Mouse (Mus musculus) liver, postnatal 0 days (tissue): ENCODE data around the gene Asb8. TPM values are rescaled to one million over a fixed set of nuclear protein-coding genes. Genes with fewer than 3 reads are reported as not detected.
A peak's percentile ranks its signal among the peaks of the same experiment; 100 is the strongest.

ENCODE experiments used
- ATAC-seq: fragments of 200-750 bp; cut with Nextera tagmentation; 2 replicates; pipeline ENCODE4 v1.8.0; 2017; ENCODE audit warnings: mild to moderate bottlenecking, moderate library complexity
- DNase-seq: peaks from one replicate; pipeline ENCODE4 v3.0.0-alpha.2; 2016
- H3K27ac ChIP-seq: fragments of 300-500 bp; sonication (generic); 2 replicates; pipeline ENCODE4 v1.5.1; 2014; ENCODE audit warnings: antibody characterized with exemption, moderate library complexity, mild to moderate bottlenecking, low read depth
- H3K27me3 ChIP-seq: fragments of 300-500 bp; sonication (generic); 2 replicates; pipeline ENCODE4 v1.6.1; 2014; ENCODE audit warnings: low read length, control low read depth, mixed read lengths; ENCODE audit not compliant: insufficient read depth
- H3K36me3 ChIP-seq: fragments of 300-500 bp; sonication (generic); replicated peaks from 2 replicates; pipeline ENCODE4 v1.6.1; 2014; ENCODE audit warnings: mild to moderate bottlenecking, control low read depth, low read length, moderate library complexity, mixed read lengths; ENCODE audit not compliant: insufficient read depth
- H3K4me1 ChIP-seq: fragments of 300-500 bp; sonication (generic); 2 replicates; pipeline ENCODE4 v1.6.1; 2014; ENCODE audit warnings: antibody characterized with exemption, mild to moderate bottlenecking, control low read depth; ENCODE audit not compliant: insufficient read depth
- H3K4me2 ChIP-seq: fragments of 300-500 bp; sonication (generic); 2 replicates; pipeline ENCODE4 v1.6.1; 2014; ENCODE audit warnings: low read depth, mild to moderate bottlenecking, low read length, moderate library complexity, mixed read lengths
- H3K4me3 ChIP-seq: fragments of 300-500 bp; sonication (generic); 2 replicates; pipeline ENCODE4 v1.5.1; 2014; ENCODE audit warnings: low read depth, low read length
- H3K9ac ChIP-seq: fragments of 300-500 bp; sonication (generic); replicated peaks from 2 replicates; pipeline ENCODE4 v1.6.1; 2014; ENCODE audit warnings: mild to moderate bottlenecking, moderate library complexity
- H3K9me3 ChIP-seq: fragments of 300-500 bp; sonication (generic); 2 replicates; pipeline ENCODE4 v1.6.1; 2016; ENCODE audit warnings: mild to moderate bottlenecking, control low read depth, low read length, mixed read lengths
- CTCF ChIP-seq: sonication (generic); IDR thresholded peaks from 2 replicates; pipeline ENCODE4 v1.5.1; 2016; ENCODE audit warnings: antibody characterized with exemption, low read depth
- EP300 ChIP-seq: IDR thresholded peaks from 2 replicates; pipeline ENCODE4 v1.6.1; 2016; ENCODE audit warnings: antibody characterized with exemption, low read depth, mild to moderate bottlenecking
- WGBS: fragments of 180-500 bp; shearing (Covaris S2); extraction: QIAGEN DNeasy Blood & Tissue Kit; methylation state at CpG from one replicate; pipeline ENCODE4 v1.1.7; 2014; ENCODE audit not compliant: insufficient replicate concordance; 5-methylcytosine and 5-hydroxymethylcytosine counted together
- polyA plus RNA-seq: library from polyadenylated mRNA; unstranded; fragments of >200 nt; fragmentation: Nextera tagmentation; extraction: Ambion mirVana; gene quantifications from 2 replicates; pipeline ENCODE4 v1.2.1, GENCODE M21; 2015

The Asb8 gene
- polyA plus RNA-seq, 1 experiment from 2014 or later: 24.1 TPM

DNA sequence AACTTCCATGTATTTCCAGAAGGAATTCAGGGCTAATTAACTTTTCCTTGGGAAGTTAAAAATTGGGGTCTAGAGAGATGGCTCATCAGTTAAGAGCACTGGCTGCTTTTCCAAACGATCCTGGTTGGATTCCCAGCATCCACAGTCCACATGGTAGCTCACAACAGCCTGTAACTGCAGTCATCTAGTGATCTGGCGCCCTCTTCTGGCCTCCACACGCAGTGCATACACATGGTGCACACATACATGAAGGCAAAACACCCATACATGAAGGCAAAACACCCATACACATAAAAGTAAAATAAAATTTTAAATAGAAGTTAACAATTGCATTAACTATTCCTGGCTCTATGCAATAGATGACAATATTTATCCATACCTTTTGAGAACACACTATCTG lies 68.5 kb downstream of the Asb8 start:
- peak; percentile 40 for DNase-seq
- WGBS: 58% methylated on average over 3 of the region's 3 CpGs

GRCm38 (mm10) chr15:98094905-98095304 lies 70.5 kb downstream of the Asb8 start:
- no peaks in the 10 kb centered on the region for H3K27me3 ChIP-seq
- H3K36me3 ChIP-seq: no peaks in the 10 kb centered on the region
- no peak overlapping the region for H3K27ac ChIP-seq
- H3K4me1 ChIP-seq: peaks cover 8% of the 10 kb centered on the region; the same call in 1 of the 2 replicates
- DNase-seq: no peak
- no peak for ATAC-seq
- H3K4me3 ChIP-seq: no peak overlapping the region
- no peak for TF ChIP-seq EP300
- TF ChIP-seq CTCF: no peak
- H3K9me3 ChIP-seq: no peaks in the 10 kb centered on the region
- no peak overlapping the region for H3K9ac ChIP-seq
- 89% methylated on average over 12 of the region's 12 CpGs for WGBS
- H3K4me2 ChIP-seq: no peak overlapping the region

More for the DNA sequence above, 68.5 kb downstream of the Asb8 start:
- no peak overlapping the region for H3K4me2 ChIP-seq
- H3K4me1 ChIP-seq: peaks cover 4% of the 10 kb centered on the region; the same call in 1 of the 2 replicates
- no peak overlapping the region for H3K27ac ChIP-seq
- no peak overlapping the region for H3K9ac ChIP-seq
- TF ChIP-seq CTCF (peak; percentile 60), EP300 (no peak)
- ATAC-seq: no peak
- no peaks in the 10 kb centered on the region for H3K9me3 ChIP-seq
- H3K36me3 ChIP-seq: no peaks in the 10 kb centered on the region
- H3K27me3 ChIP-seq: no peaks in the 10 kb centered on the region
- H3K4me3 ChIP-seq: no peak overlapping the region

DNA sequence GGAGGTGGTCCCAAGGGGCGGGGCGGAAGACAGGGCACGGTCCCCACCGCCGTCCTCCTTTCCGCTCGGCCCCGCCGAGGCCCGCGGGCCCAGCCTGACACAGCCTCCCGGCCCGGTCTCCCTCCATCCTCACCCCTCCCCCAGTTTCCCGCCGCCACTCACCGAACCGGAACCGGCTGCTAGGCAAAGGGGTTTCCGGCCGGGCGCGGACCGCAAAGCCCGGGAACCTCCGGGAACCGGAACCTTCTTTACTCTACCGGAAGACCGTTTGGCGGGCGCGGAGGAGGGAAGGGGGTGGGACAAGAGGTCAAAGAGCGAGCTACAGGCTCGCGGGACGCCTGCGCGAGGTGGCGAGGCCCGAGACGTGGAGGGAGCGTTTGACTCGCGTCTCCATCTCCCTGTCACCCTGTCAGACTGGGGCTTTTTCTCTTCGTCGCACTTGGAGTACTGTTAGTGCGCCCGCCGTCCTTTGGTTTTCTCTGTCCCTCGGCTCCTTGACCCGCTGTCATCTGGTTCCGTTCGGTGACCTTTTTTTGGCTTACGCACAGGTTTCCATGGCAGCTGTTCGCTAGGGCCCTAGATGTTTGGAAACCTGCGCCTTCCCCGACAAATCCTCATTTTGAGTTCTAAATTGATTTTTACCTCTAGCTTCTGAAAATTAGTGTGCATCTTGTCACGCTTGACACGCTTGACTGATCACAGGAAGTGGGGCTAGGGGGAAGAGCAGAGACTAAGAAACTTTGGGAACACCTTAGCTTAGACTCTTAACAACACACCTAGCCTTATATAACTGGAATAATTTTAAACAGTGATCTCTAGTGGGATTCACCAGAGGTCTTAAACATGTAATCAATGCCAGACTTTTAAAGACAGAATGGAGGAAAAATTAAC lies 72.1 kb downstream of the Asb8 start, which contains the start of gene Senp1:
Gene Senp1, minus strand, starts transcription at position 624 of the 891 bp plus-strand sequence.
- peak within 1 kb of the TSS; percentile 77 for H3K4me2 ChIP-seq
- no peaks in the 10 kb centered on the region for H3K27me3 ChIP-seq
- peaks cover 8% of the 10 kb centered on the region; the same call in 1 of the 2 replicates for H3K4me1 ChIP-seq
- peak within 1 kb of the TSS; percentile 97 for H3K9ac ChIP-seq
- H3K4me3 ChIP-seq: peak within 1 kb of the TSS; percentile 99
- no peaks in the 10 kb centered on the region for H3K9me3 ChIP-seq
- TF ChIP-seq EP300: peak; percentile 51; the same call in 1 of the 2 replicates
- TF ChIP-seq CTCF: no peak
- H3K36me3 ChIP-seq: no peaks in the 10 kb centered on the region
- H3K27ac ChIP-seq: peak within 1 kb of the TSS; percentile 98
- DNase-seq: peak; percentile 93
- WGBS: under 1% methylated on average over 48 of the region's 58 CpGs
- ATAC-seq: peak; percentile 95

GRCm38 (mm10) chr15:98092372-98093120 lies 72.9 kb downstream of the Asb8 start, which contains the start of gene Pfkm:
TSS of gene Pfkm (plus strand) at chr15:98092589.
- Histone ChIP-seq H3K36me3 (no peaks in the 10 kb centered on the region; the same call in 1 of the 2 replicates), H3K9me3 (no peaks in the 10 kb centered on the region), H3K4me1 (peaks cover 8% of the 10 kb centered on the region; the same call in 1 of the 2 replicates), H3K27me3 (no peaks in the 10 kb centered on the region), H3K9ac (peak within 1 kb of the TSS; percentile 97), H3K4me3 (peak within 1 kb of the TSS; percentile 99), H3K4me2 (peak within 1 kb of the TSS; percentile 77), H3K27ac (peak within 1 kb of the TSS; percentile 98)
- ATAC-seq: no peak; the same call in 1 of the 2 replicates
- peak; percentile 82 for TF ChIP-seq EP300
- no peak for TF ChIP-seq CTCF
- WGBS: under 1% methylated on average over 21 of the region's 30 CpGs
- no peak for DNase-seq

GRCm38 (mm10) chr15:98091841-98092240 lies 73.6 kb downstream of the Asb8 start:
- no peak for DNase-seq
- no peak for TF ChIP-seq EP300
- TF ChIP-seq CTCF: no peak

More at GRCm38 (mm10) chr15:98091841-98092240, 73.6 kb downstream of the Asb8 start:
- Histone ChIP-seq H3K9ac (peak overlapping the region; percentile 36), H3K4me2 (peak overlapping the region; percentile 77), H3K9me3 (no peaks in the 10 kb centered on the region), H3K4me3 (peak overlapping the region; percentile 99), H3K4me1 (peaks cover 8% of the 10 kb centered on the region; the same call in 1 of the 2 replicates), H3K36me3 (no peaks in the 10 kb centered on the region; the same call in 1 of the 2 replicates), H3K27me3 (no peaks in the 10 kb centered on the region), H3K27ac (no peak overlapping the region)
- ATAC-seq: no peak
- WGBS: 16% methylated on average over 4 of the region's 4 CpGs
